Comparison of ENCODE assay signal across 9 mouse cellular contexts in the genomic region with DNA sequence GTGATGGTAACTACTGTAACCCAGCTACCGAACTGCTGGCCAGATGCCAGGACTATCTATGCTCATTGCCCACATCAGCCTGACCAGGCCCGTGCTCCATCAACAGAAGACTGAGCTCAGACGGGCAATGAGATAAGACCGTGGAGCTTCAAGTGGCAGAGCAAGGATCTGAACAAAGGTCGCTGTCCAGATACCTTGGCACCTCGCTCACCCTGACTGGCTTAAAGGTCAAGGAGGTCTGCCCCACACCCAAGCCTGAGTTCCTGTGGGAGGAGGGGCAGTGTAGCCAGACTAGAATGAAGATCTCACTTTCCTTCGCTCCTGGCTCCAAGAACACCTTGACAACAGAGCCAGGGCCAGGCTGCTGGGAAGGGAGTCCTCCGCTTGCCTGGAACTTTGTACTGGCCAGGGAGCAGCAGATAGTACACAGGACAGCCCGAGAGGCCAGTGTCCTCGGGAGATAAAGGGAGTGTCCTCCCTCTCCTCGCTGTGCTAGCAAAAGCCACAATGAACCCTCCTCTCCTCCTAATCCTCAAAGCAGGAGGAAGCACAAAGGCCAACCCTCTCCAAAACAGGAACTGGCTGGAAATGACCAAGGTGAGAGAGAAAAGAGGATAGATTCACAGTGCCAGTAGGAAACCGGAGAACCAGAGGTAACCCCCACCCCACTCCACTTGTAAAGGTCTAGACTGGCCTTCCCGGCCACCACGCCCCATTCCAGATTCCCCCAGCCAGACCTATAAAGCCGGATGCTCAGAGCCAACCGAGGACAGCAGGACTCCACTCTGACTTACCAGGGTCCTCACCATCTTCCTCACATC. TPM values are rescaled to one million over a fixed set of nuclear protein-coding genes. Genes with fewer than 3 reads are reported as not detected.
DNase-seq lines count a peak whose midpoint lies in the region; TF ChIP-seq lines count a peak whose summit lies in the region.
"Had no signal": no experiment of that assay in that cellular context is flagged by ENCODE, and none has a peak within 500 bp of the region (broad histone marks: within the 10 kb centered on the region; RNA-seq: fewer than 3 reads in every experiment).

No protein-coding gene starts in this region.

- peaks cover 14% of the 10 kb centered on the region for H3K79me2 ChIP-seq in liver, adult 2 months (ENCODE audit: control insufficient read depth, insufficient read depth, low read length)

- no peaks in the 10 kb centered on the region for H3K27me3 ChIP-seq in liver, adult 2 months (ENCODE audit: control insufficient read depth, insufficient read depth, low read length)

- TF ChIP-seq POLR2A in liver, adult 2 months (IDR thresholded peaks at IDR 0.05; ENCODE audit: extremely low read depth, insufficient read depth, low read length): no peak

- H3K36me3 ChIP-seq in liver, adult 2 months (ENCODE audit: control insufficient read depth, insufficient read depth, low read length): peaks cover 11% of the 10 kb centered on the region; the same call in 1 of the 2 replicates

- H3K4me3 ChIP-seq in liver, adult 2 months (ENCODE audit: insufficient read depth, low read depth, low read length): no peak overlapping the region

- H3K9ac ChIP-seq in liver, adult 2 months (ENCODE audit: low read depth, low read length): no peak overlapping the region; the same call in 1 of the 2 replicates

- DNase-seq in adrenal gland, postnatal 10 days: peak; percentile 62
- no peak for DNase-seq in adrenal gland, adult 8-10 months
- peak; percentile 26 for DNase-seq in ovary, adult 18-20 months (ENCODE audit: low spot score)
- DNase-seq in ovary, postnatal 10 days (ENCODE audit: low spot score): no peak
- DNase-seq in liver, adult 2 months (ENCODE audit: extremely low read depth, low read depth, low spot score): peak; percentile 85
- DNase-seq in yolk sac, embryonic 10.5 days (ENCODE audit: low spot score): peak; percentile 81
- no peak for DNase-seq in gastrocnemius, postnatal 4 days (ENCODE audit: low spot score in 2 of 2)
- no peak for DNase-seq in cerebellum, postnatal 4 days (ENCODE audit: low spot score in 2 of 2)

- 26% methylated on average over 16 of the region's 16 CpGs for WGBS in liver, adult 2 months

- peaks cover 38% of the 10 kb centered on the region for H3K4me1 ChIP-seq in liver, adult 2 months (ENCODE audit: control insufficient read depth, insufficient read depth, low read length)

- peak overlapping the region; percentile 42 for H3K27ac ChIP-seq in liver, adult 2 months (replicated peaks; ENCODE audit: insufficient read depth, low read depth, low read length)

- TF ChIP-seq CTCF in liver, adult 2 months (IDR thresholded peaks at IDR 0.05; ENCODE audit: low read depth, low read length): no peak

RNA-seq across cellular contexts. Expression of a gene that starts 6.7 kb away (rescaled TPM):
- 100 to 1,000 TPM; 135 to 143 TPM for total RNA-seq in adrenal gland, postnatal 10 days (2021)
- total RNA-seq in adrenal gland, adult 8-10 months (2022): 100 to 1,000 TPM; 102 to 147 (median 129) TPM
- 48.3 and 62.0 TPM in 2 replicates for total RNA-seq in liver, adult 2 months (2014; rRNA removed)
- polyA plus RNA-seq in liver, adult 2 months (2012; rRNA removed): 119 and 166 TPM in 2 replicates
- 10 to 100 TPM; 28.0 to 28.3 TPM for total RNA-seq in gastrocnemius, postnatal 4 days (2021)

RNA-seq across cellular contexts. Expression of a gene that starts 17.6 kb away (rescaled TPM):
- not detected for total RNA-seq in adrenal gland, postnatal 10 days (2021)
- total RNA-seq in adrenal gland, adult 8-10 months (2022): not detected
- not detected in 2 replicates for total RNA-seq in liver, adult 2 months (2014; rRNA removed)
- polyA plus RNA-seq in liver, adult 2 months (2012; rRNA removed): not detected in 2 replicates
- not detected for total RNA-seq in gastrocnemius, postnatal 4 days (2021)
- polyA plus RNA-seq: embryonic facial prominence, embryonic 11.5 days had no signal

RNA-seq across cellular contexts. Expression of a gene that starts 29.6 kb away (rescaled TPM):
- under 1 TPM in 1 of 2 experiments, not detected in 1; 0.48 TPM for total RNA-seq in adrenal gland, postnatal 10 days (2021)
- total RNA-seq in adrenal gland, adult 8-10 months (2022): 1 to 10 TPM in 1 of 4 experiments, under 1 TPM in 2, not detected in 1; 0.51 to 1.1 (median 0.74) TPM
- 0.28 and 0.94 TPM in 2 replicates for total RNA-seq in liver, adult 2 months (2014; rRNA removed)
- polyA plus RNA-seq in liver, adult 2 months (2012; rRNA removed): 0.09 TPM in 1 of 2 replicates, not detected in the other
- total RNA-seq in gastrocnemius, postnatal 4 days (2021): not detected

RNA-seq across cellular contexts. Expression of a gene that starts 34.7 kb away (rescaled TPM):
- total RNA-seq in adrenal gland, postnatal 10 days (2021): 1 to 10 TPM; 3.2 to 4.5 TPM
- 1 to 10 TPM in 1 of 4 experiments, under 1 TPM in 3; 0.49 to 1.0 (median 0.75) TPM for total RNA-seq in adrenal gland, adult 8-10 months (2022)
- total RNA-seq in liver, adult 2 months (2014; rRNA removed): 0.37 and 0.60 TPM in 2 replicates
- polyA plus RNA-seq in liver, adult 2 months (2012; rRNA removed): 0.82 and 1.1 TPM in 2 replicates
- under 1 TPM; 0.54 to 0.74 TPM for total RNA-seq in gastrocnemius, postnatal 4 days (2021)

RNA-seq across cellular contexts. Expression of a gene that starts 45.0 kb away (rescaled TPM):
- 10 to 100 TPM; 15.7 to 19.1 TPM for total RNA-seq in adrenal gland, postnatal 10 days (2021)
- 10 to 100 TPM; 12.6 to 16.2 (median 14.5) TPM for total RNA-seq in adrenal gland, adult 8-10 months (2022)
- not detected in 2 replicates for total RNA-seq in liver, adult 2 months (2014; rRNA removed)
- polyA plus RNA-seq in liver, adult 2 months (2012; rRNA removed): not detected in 2 replicates
- 10 to 100 TPM; 11.0 to 13.9 TPM for total RNA-seq in gastrocnemius, postnatal 4 days (2021)

Comparison
In these comparisons a context has a peak if more than half of its experiments do, and no peak if none do; other contexts are left out.
1. DNase-seq: peak in adrenal gland, postnatal 10 days (single experiment), ovary, adult 18-20 months (single experiment), liver, adult 2 months (single experiment) and yolk sac, embryonic 10.5 days (single experiment); none in adrenal gland, adult 8-10 months (single experiment), ovary, postnatal 10 days (single experiment), gastrocnemius, postnatal 4 days (0 of 2) and cerebellum, postnatal 4 days (0 of 2).